Mouse (Mus musculus) T-helper 17 cell (primary cell): ENCODE data around the gene Nyap2.

ENCODE experiments used
- in situ Hi-C, 2 experiments: fragments of 300-600 bp; cut with MboI, MseI; formaldehyde crosslinking; loops; 1 replicate in 1 of 2; 2 replicates in 1 of 2; pipeline ENCODE4 v1.15.1; 2025; ENCODE audit warnings: high pct_unique_total_duplicates in 2 of 2

The Nyap2 gene

DNA sequence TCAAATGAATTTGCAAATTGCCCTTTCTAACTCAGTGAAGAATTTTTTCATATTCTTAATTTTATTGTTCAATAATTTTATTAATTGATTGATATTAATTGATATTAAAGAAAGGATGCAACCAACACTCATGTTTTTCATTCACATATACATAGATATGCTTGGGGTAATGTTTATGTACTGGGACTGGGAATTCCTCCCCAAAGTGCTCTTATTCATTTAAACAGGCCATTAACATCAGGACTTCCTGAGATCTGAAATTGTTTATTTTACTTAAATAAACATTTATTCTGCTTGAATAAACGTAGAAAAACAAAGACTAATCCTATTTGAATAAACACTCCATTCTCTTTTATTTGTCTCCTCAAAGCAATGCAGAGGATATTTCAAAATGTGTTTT, 311.0 kb downstream of the Nyap2 start:
- in situ Hi-C loops, result no loop called here
